ENCODE assay signal across 8 mouse cellular contexts in genomic region chr15:27808596-27809276, GRCm38 (mm10).
DNase-seq lines count a peak whose midpoint lies in the region; ATAC-seq and TF ChIP-seq lines count a peak whose summit lies in the region.

No protein-coding gene starts in this region.

- peak; percentile 56 for DNase-seq in midbrain, embryonic 14.5 days
- no peak for DNase-seq in midbrain, embryonic 10.5 days (ENCODE audit: low spot score)
- DNase-seq in kidney, postnatal 36 days: peak; percentile 37 to 62
- no peak for DNase-seq in adrenal gland, adult 18-20 months (ENCODE audit: low spot score in 2 of 2)
- DNase-seq in thymus, adult 2 months: no peak

- H3K27ac ChIP-seq in midbrain, embryonic 14.5 days (replicated peaks; ENCODE audit: low read depth, low read length): no peak overlapping the region
- no peak overlapping the region for H3K27ac ChIP-seq in midbrain, embryonic 10.5 days (replicated peaks)
- H3K27ac ChIP-seq in embryonic facial prominence, embryonic 15.5 days (replicated peaks): peak overlapping the region; percentile 59
- H3K27ac ChIP-seq in heart, embryonic 16.5 days (ENCODE audit: low read length): peak overlapping the region; percentile 67
- peak overlapping the region; percentile 42 for H3K27ac ChIP-seq in neural tube, embryonic 15.5 days (replicated peaks)
- no peak overlapping the region for H3K27ac ChIP-seq in thymus, adult 2 months (ENCODE audit: control insufficient read depth, insufficient read depth, low read length)

- no peak overlapping the region for H3K4me3 ChIP-seq in midbrain, embryonic 14.5 days (replicated peaks; ENCODE audit: low read depth, low read length)
- no peak overlapping the region for H3K4me3 ChIP-seq in midbrain, embryonic 10.5 days
- no peak overlapping the region for H3K4me3 ChIP-seq in embryonic facial prominence, embryonic 15.5 days (replicated peaks)
- no peak overlapping the region for H3K4me3 ChIP-seq in heart, embryonic 16.5 days (ENCODE audit: low read length)
- H3K4me3 ChIP-seq in neural tube, embryonic 15.5 days (replicated peaks): no peak overlapping the region
- H3K4me3 ChIP-seq in thymus, adult 2 months (ENCODE audit: control insufficient read depth, insufficient read depth, low read length): no peak overlapping the region

- no peak overlapping the region for H3K4me2 ChIP-seq in midbrain, embryonic 14.5 days (ENCODE audit: low read length)
- H3K4me2 ChIP-seq in embryonic facial prominence, embryonic 15.5 days (replicated peaks): no peak overlapping the region
- no peak overlapping the region for H3K4me2 ChIP-seq in heart, embryonic 16.5 days (ENCODE audit: low read depth, low read length)
- no peak overlapping the region for H3K4me2 ChIP-seq in neural tube, embryonic 15.5 days

- no peak for ATAC-seq in midbrain, embryonic 14.5 days (ENCODE audit: low FRiP score, low TSS enrichment)
- ATAC-seq in embryonic facial prominence, embryonic 15.5 days (ENCODE audit: insufficient number of reproducible peaks, low FRiP score, low TSS enrichment, low read depth): peak; percentile 54; the same call in 1 of the 2 replicates
- peak; percentile 59; the same call in 1 of the 2 replicates for ATAC-seq in heart, embryonic 16.5 days (replicated peaks; ENCODE audit: extremely low read depth, insufficient read depth, low FRiP score)
- ATAC-seq in neural tube, embryonic 15.5 days (ENCODE audit: low FRiP score): 0 out of 2 replicates have a peak, but pooled peaks have one; percentile 10

- TF ChIP-seq POLR2A in thymus, adult 2 months (IDR thresholded peaks at IDR 0.05; ENCODE audit: control insufficient read depth, extremely low read depth, insufficient read depth, low read length, poor library complexity): no peak

- WGBS in midbrain, embryonic 14.5 days: 79% methylated on average over 5 of the region's 5 CpGs
- 67% methylated on average over 5 of the region's 5 CpGs for WGBS in midbrain, embryonic 10.5 days
- 25% methylated on average over 5 of the region's 5 CpGs for WGBS in embryonic facial prominence, embryonic 15.5 days
- 33% methylated on average over 5 of the region's 5 CpGs for WGBS in heart, embryonic 16.5 days
- WGBS in neural tube, embryonic 15.5 days: 45% methylated on average over 5 of the region's 5 CpGs
- 91% methylated on average over 5 of the region's 5 CpGs for WGBS in thymus, adult 2 months

- no peaks in the 10 kb centered on the region for H3K9me3 ChIP-seq in midbrain, embryonic 14.5 days (ENCODE audit: control insufficient read depth, low read length)
- no peaks in the 10 kb centered on the region for H3K9me3 ChIP-seq in midbrain, embryonic 10.5 days (replicated peaks)
- no peaks in the 10 kb centered on the region for H3K9me3 ChIP-seq in embryonic facial prominence, embryonic 15.5 days (replicated peaks)
- no peaks in the 10 kb centered on the region for H3K9me3 ChIP-seq in heart, embryonic 16.5 days (replicated peaks; ENCODE audit: control insufficient read depth, low read length)
- H3K9me3 ChIP-seq in neural tube, embryonic 15.5 days (replicated peaks): no peaks in the 10 kb centered on the region

- no peak for TF ChIP-seq CTCF in thymus, adult 2 months (IDR thresholded peaks at IDR 0.05; ENCODE audit: borderline replicate concordance, control insufficient read depth, extremely low read depth, insufficient read depth, low read length, poor library complexity)

- no peak overlapping the region for H3K9ac ChIP-seq in midbrain, embryonic 14.5 days (replicated peaks; ENCODE audit: low read length)
- H3K9ac ChIP-seq in embryonic facial prominence, embryonic 15.5 days: no peak overlapping the region
- H3K9ac ChIP-seq in heart, embryonic 16.5 days (ENCODE audit: low read length): no peak overlapping the region
- no peak overlapping the region for H3K9ac ChIP-seq in neural tube, embryonic 15.5 days (replicated peaks)

- peaks cover 17% of the 10 kb centered on the region; the same call in 1 of the 2 replicates for H3K27me3 ChIP-seq in midbrain, embryonic 14.5 days (ENCODE audit: control insufficient read depth, insufficient read depth, low read length)
- peaks cover 74% of the 10 kb centered on the region for H3K27me3 ChIP-seq in midbrain, embryonic 10.5 days (ENCODE audit: low read depth, poor library complexity, severe bottlenecking)
- H3K27me3 ChIP-seq in embryonic facial prominence, embryonic 15.5 days: no peaks in the 10 kb centered on the region
- H3K27me3 ChIP-seq in heart, embryonic 16.5 days (ENCODE audit: control insufficient read depth, insufficient read depth, low read length): no peaks in the 10 kb centered on the region
- no peaks in the 10 kb centered on the region for H3K27me3 ChIP-seq in neural tube, embryonic 15.5 days (replicated peaks)
- H3K27me3 ChIP-seq in thymus, adult 2 months (ENCODE audit: control insufficient read depth, insufficient read depth, low read length): no peaks in the 10 kb centered on the region

- H3K4me1 ChIP-seq in midbrain, embryonic 14.5 days (ENCODE audit: control insufficient read depth, insufficient read depth, low read length): peaks cover 7% of the 10 kb centered on the region; the same call in 1 of the 2 replicates
- peaks cover 25% of the 10 kb centered on the region for H3K4me1 ChIP-seq in midbrain, embryonic 10.5 days
- peaks cover 64% of the 10 kb centered on the region for H3K4me1 ChIP-seq in embryonic facial prominence, embryonic 15.5 days
- peaks cover 32% of the 10 kb centered on the region for H3K4me1 ChIP-seq in heart, embryonic 16.5 days (ENCODE audit: control insufficient read depth, insufficient read depth, low read length)
- peaks cover 51% of the 10 kb centered on the region for H3K4me1 ChIP-seq in neural tube, embryonic 15.5 days
- peaks cover 4% of the 10 kb centered on the region; the same call in 1 of the 2 replicates for H3K4me1 ChIP-seq in thymus, adult 2 months (replicated peaks; ENCODE audit: control insufficient read depth, insufficient read depth, low read length)

- H3K36me3 ChIP-seq in midbrain, embryonic 14.5 days (ENCODE audit: control insufficient read depth, insufficient read depth, low read length): peaks cover 62% of the 10 kb centered on the region
- H3K36me3 ChIP-seq in midbrain, embryonic 10.5 days: peaks cover 81% of the 10 kb centered on the region
- H3K36me3 ChIP-seq in embryonic facial prominence, embryonic 15.5 days: peaks cover 26% of the 10 kb centered on the region
- peaks cover 26% of the 10 kb centered on the region for H3K36me3 ChIP-seq in heart, embryonic 16.5 days (ENCODE audit: control insufficient read depth, insufficient read depth)
- peaks cover 44% of the 10 kb centered on the region for H3K36me3 ChIP-seq in neural tube, embryonic 15.5 days
- H3K36me3 ChIP-seq in thymus, adult 2 months (ENCODE audit: control insufficient read depth, insufficient read depth, low read length): no peaks in the 10 kb centered on the region

Comparison
In these comparisons a context has a peak if more than half of its experiments do, and no peak if none do; other contexts are left out.
1. DNase-seq: peak in midbrain, embryonic 14.5 days (single experiment) and kidney, postnatal 36 days (2 of 2); none in midbrain, embryonic 10.5 days (single experiment), adrenal gland, adult 18-20 months (0 of 2) and thymus, adult 2 months (single experiment).
2. H3K27ac ChIP-seq: peak in embryonic facial prominence, embryonic 15.5 days (single experiment), heart, embryonic 16.5 days (single experiment) and neural tube, embryonic 15.5 days (single experiment); none in midbrain, embryonic 14.5 days (single experiment), midbrain, embryonic 10.5 days (single experiment) and thymus, adult 2 months (single experiment).